Mouse (Mus musculus) T-helper 1 cell (primary cell): ENCODE results near the gene Rfx1.

Experiments used
- in situ Hi-C: fragments of 300-600 bp; cut with MboI, MseI; formaldehyde crosslinking; loops from one replicate; pipeline ENCODE4 v1.15.1; 2025; ENCODE audit warnings: high pct_unique_total_duplicates

The Rfx1 gene

GRCm38 (mm10) chr8:84089277-84089676, 22.6 kb downstream of the Rfx1 start:
- in situ Hi-C loops = no loop called here

DNA sequence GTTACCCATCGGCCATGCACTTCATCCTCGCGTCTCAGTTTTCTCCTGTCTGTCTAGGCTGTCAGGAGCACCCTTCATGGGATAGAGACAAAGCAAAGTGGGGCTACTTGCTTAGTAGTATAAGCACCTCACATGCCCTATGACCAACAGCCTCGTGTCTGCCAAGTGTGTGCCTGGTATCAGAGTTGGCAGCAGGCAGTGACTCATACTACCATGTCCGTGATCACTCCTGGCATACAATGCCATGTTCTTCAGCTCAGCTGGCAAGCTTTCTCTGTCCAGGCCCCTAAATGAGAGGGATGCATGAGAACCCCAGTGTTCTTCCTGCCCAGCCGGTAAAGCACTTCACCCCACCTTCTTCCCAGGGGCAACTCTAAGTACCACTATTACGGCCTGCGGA, 24.0 kb downstream of the Rfx1 start:
- in situ Hi-C loops = loop anchor here (5.0 kb wide), 1 partner anchor 38 kb away; no protein-coding TSS in a partner anchor

GRCm38 (mm10) chr8:84096061-84096460, 29.4 kb downstream of the Rfx1 start:
- in situ Hi-C loops = no loop called here

GRCm38 (mm10) chr8:84098376-84098775, 31.7 kb downstream of the Rfx1 start:
- in situ Hi-C loops = no loop called here

DNA sequence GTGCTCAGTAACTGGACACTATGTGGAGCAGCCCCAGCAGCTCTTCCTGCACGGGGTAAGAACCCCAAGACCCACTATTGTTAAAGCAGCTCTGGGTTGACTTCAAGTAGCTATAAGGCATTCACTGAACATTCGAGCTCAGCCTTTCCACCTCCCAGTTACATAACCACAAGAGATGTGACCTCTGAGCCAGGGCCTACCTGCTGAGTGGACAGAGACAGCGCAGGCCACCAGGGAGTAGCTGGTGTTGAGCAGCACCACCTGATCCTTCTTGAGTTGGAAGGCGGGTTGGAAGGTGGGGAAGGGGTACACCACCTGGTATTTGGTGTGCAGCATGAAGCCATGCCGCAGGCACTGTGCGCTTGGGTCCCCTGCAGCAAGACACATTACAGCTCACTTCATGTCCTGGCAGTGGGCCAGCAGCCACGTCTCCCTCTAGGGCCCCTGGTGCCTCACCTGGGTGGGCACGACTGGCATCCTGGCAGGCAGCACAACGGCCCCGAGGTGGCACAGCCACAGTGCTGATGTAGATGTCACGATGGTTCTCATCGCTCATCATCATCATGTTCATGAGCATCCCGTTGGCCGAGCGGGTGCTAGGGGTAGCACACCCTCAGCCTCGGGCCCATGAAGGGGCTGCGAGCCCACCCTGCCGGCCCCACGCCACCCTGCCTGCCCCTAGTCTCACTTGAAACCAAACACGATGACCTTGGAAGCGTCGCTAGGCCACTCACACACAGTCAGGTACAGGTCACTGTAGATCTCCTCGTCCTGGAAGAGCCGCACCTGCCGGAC, 35.0 kb downstream of the Rfx1 start:
- in situ Hi-C loops = no loop called here

DNA sequence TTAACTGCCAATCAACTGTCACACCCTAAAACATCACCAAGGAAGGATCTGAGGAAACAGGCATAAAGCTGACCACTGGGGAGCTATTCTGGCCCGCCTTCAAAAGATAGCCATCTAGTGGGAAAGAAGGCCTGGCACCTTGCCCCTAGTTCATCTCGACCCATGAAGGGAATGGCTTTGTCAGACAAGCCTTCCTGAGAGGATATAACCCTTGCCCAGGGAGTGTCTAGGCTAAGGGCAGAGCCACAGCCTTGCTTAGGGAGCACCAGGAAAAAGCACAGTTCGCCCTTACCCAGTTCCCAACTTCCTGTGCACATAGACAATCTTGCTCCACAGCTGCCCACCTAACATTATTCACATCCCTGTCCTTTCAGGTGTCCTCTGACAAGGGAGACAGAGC, 37.0 kb downstream of the Rfx1 start:
- in situ Hi-C loops = no loop called here

DNA sequence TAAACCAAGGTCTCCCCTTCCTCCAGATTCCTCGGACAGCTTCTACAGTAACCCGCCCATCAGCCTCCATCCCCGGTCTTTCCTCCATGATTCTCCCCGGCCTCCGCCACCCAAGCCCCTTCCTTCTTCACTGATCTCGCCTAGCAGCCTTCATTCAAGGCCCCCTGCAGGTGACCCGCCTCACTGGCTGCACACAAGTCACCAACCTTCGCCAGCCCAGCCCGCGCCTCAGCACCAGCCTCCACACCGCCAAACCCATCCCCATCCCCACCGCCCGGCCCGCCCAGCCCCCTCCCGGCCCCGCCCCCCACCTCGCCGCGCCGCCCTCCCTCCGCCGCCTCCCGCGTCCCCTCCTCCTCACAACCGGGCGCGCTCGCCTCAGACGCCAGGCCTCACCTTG, 37.6 kb downstream of the Rfx1 start:
- in situ Hi-C loops = no loop called here

- in situ Hi-C loops = no loop called here
Measured at GRCm38 (mm10) chr8:84104697-84105609, 38.3 kb downstream of the Rfx1 start, which contains the start of gene Dcaf15. Gene Dcaf15 (minus strand): TSS chr8:84104768.

- in situ Hi-C loops = no loop called here
Measured at GRCm38 (mm10) chr8:84105676-84106075, 39.0 kb downstream of the Rfx1 start.

- in situ Hi-C loops = no loop called here
Measured at GRCm38 (mm10) chr8:84106216-84107040, 39.8 kb downstream of the Rfx1 start.

DNA sequence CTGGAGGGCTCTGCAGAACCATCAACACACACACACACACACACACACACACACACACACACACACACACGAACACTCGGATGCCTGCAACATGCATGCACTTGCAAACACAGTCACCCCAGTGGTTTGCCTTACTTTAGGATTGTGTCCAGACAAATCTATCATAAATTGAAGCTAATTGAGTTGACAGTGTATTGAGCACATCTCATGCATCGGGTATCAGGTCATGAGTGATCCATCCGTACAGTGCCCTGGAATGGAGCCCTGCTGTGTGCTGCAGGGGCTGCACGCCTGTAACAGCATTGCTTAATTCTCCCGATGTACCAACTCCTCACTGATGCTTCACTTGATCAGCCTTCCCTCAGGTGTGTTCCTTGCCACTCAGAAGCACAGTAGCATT, 49.0 kb downstream of the Rfx1 start:
- in situ Hi-C loops = no loop called here

- in situ Hi-C loops = no loop called here
Measured at GRCm38 (mm10) chr8:84122151-84122550, 55.5 kb downstream of the Rfx1 start.

DNA sequence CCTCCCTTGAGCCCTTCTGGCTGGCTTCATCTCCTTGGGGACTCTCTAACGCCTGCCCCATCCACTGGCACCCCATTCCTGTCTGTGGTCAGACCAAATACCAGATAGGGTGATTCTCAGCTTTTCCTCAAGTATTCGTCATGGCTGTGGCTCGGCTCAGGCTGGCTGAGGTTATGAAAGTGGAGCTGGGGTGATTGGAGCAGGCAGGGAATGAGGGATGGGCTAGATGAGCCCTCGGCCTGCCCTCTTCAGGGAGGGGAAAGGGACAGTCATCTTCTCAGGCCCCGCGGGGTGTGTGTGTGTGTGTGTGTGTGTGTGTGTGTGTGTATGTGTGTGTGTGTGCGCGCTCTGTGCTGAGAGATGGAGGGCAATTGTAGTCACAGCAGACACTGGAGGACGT, 59.0 kb downstream of the Rfx1 start, which contains the start of gene Podnl1:
Gene Podnl1, plus strand, starts transcription at position 334 of the 400 bp plus-strand sequence.
- in situ Hi-C loops = no loop called here

DNA sequence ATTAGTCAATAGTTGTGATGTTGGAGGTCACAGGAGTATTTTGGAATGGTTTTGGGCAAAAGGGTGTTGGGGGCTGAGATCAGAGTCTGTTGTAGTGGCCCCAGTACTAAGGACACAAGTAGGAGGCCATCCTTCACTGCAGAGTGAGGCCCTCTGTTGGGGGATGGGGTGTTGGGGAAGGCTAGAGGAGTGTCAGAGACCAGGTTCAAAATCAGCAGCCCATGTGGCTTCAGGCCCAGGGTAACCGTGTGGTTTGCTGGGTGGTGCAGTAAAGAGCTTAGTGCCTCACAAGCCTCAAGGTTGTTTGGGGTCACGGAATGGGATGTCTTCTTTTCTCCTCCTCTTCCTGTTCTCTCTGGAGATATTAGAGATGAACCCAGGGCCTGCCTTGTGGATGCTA, 60.1 kb downstream of the Rfx1 start:
- in situ Hi-C loops = no loop called here

GRCm38 (mm10) chr8:84127202-84127901, 60.7 kb downstream of the Rfx1 start:
- in situ Hi-C loops = no loop called here

DNA sequence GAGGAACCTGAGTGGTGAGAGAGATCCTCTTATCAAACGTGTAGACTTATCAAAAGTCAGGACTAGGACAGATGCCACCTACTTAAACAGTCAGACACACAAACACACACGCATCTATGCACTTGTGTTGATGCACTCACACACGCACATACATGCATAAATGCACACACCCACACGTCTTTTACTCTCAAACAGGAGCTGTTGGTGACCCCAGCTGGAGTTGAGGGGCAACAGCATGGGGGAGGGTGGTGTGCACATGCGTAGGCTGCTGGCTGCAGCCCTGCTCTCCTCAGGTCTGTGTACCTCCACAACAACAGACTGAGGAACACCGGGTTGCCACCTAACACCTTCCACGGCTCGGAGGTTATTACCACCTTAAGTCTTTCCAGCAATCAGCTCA, 61.6 kb downstream of the Rfx1 start:
- in situ Hi-C loops = no loop called here

- in situ Hi-C loops = no loop called here
Measured at GRCm38 (mm10) chr8:84130806-84131205, 64.2 kb downstream of the Rfx1 start.

- in situ Hi-C loops = no loop called here
Measured at GRCm38 (mm10) chr8:84132225-84132624, 65.6 kb downstream of the Rfx1 start.

DNA sequence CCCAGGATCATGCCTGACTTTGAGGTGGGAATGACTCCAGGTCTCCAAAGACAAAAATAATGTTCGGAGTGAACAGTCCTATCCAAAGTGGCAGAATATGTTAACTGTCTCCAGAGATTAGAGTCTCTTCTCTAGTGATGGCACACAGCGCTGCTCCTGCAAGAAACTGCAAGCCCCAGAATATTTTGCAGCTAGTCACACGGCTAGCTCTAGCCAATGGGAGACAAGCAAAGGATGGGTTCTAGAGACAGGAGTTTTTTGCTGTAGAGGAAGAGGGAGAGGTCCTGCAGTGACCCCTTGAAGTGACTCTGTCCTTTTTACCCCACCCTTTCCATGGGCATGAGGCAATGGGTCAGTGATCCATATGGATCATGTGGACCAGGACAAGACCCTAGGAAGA, 71.2 kb downstream of the Rfx1 start:
- in situ Hi-C loops = no loop called here

DNA sequence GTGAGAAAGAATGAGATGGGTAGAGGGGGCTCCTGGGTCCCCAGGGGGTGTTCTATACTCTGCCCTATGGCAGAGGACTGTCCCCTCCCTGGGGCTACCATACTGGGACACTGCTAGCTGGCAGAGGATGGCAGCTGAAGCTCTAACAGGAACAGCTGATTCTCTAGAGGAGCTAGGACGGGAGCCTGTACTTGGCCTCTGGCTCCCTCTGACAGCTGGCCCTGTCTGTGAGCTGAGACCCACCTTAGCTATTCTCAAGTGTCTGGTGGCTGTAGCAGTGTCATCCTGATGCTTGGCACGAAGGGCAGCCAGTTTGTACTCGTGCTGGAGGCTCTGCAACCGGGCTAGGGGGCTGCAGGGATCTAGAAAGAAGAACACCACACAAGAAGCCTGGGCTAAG, 74.2 kb downstream of the Rfx1 start:
- in situ Hi-C loops = no loop called here

DNA sequence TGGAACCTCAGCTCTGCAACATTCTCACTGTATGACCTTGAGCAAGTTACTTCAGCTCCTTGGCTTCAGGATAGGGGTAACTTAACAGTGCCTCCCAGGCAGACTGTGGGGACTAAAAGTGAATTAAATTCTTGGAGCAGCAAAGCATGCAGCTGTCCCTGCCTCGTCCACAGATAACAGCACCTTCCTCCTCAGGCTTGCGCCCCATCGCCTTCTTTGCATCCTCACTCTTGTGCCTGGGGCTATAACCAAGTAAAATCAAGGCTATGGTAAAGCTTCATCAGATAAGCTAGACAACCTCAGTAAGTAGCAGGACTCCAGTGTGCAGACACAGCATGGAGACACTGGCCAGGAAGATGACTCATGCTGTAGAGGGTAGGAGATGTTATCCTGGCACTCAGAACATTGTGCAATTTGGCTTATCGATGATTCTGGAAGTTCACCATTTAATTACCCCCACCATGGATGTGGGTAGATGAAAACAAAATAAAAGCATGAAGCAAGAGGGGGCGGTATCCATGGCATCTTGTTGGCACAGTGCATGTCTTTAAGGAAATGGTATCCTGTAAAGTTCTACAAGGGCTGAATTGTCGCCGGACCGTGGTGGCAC, 78.1 kb downstream of the Rfx1 start:
- in situ Hi-C loops = no loop called here
